Mouse (Mus musculus) liver, embryonic 13.5 days (tissue): Measurements from ENCODE around the gene Tgfb3. TPM values are rescaled to one million over a fixed set of nuclear protein-coding genes. Genes with fewer than 3 reads are reported as not detected.

Experiments
- ATAC-seq: fragments of 200-750 bp; cut with Nextera tagmentation; 2 replicates; pipeline ENCODE4 v1.8.0; 2017; ENCODE audit warnings: low read depth, mild to moderate bottlenecking, moderate number of reproducible peaks, moderate library complexity
- DNase-seq: peaks from one replicate; pipeline ENCODE4 v3.0.0; 2022
- H3K27ac ChIP-seq: fragments of 300-500 bp; sonication (generic); 2 replicates; pipeline ENCODE4 v1.5.1; 2015; ENCODE audit warnings: moderate library complexity, mild to moderate bottlenecking, inconsistent platforms
- H3K27me3 ChIP-seq: fragments of 300-500 bp; sonication (generic); 2 replicates; pipeline ENCODE4 v1.6.1; 2015; ENCODE audit warnings: mild to moderate bottlenecking, inconsistent platforms
- H3K36me3 ChIP-seq: fragments of 300-500 bp; sonication (generic); 2 replicates; pipeline ENCODE4 v1.6.1; 2015; ENCODE audit warnings: mild to moderate bottlenecking, inconsistent platforms
- H3K4me1 ChIP-seq: fragments of 300-500 bp; sonication (generic); replicated peaks from 2 replicates; pipeline ENCODE4 v1.6.1; 2015; ENCODE audit warnings: inconsistent platforms
- H3K4me2 ChIP-seq: fragments of 300-500 bp; sonication (generic); 2 replicates; pipeline ENCODE4 v1.6.1; 2015; ENCODE audit warnings: inconsistent platforms, mild to moderate bottlenecking, moderate library complexity
- H3K4me3 ChIP-seq: fragments of 300-500 bp; sonication (generic); replicated peaks from 2 replicates; pipeline ENCODE4 v1.5.1; 2015; ENCODE audit warnings: mild to moderate bottlenecking, inconsistent platforms
- H3K9ac ChIP-seq: fragments of 300-500 bp; sonication (generic); 2 replicates; pipeline ENCODE4 v1.6.1; 2015; ENCODE audit warnings: mild to moderate bottlenecking, inconsistent platforms
- H3K9me3 ChIP-seq: fragments of 300-500 bp; sonication (generic); replicated peaks from 2 replicates; pipeline ENCODE4 v1.6.1; 2016; ENCODE audit warnings: inconsistent platforms
- WGBS: fragments of 180-500 bp; shearing (Covaris S2); methylation state at CpG from one replicate; pipeline ENCODE4 v1.1.7; 2015; ENCODE audit not compliant: insufficient replicate concordance; 5-methylcytosine and 5-hydroxymethylcytosine counted together
- polyA plus RNA-seq: library from polyadenylated mRNA; unstranded; fragments of >200 nt; fragmentation: Nextera tagmentation; extraction: Ambion mirVana; gene quantifications from 2 replicates; pipeline ENCODE4 v1.2.1, GENCODE M21; 2015

The Tgfb3 gene
- polyA plus RNA-seq, 1 experiment from 2014 or later = 2.5 TPM

DNA sequence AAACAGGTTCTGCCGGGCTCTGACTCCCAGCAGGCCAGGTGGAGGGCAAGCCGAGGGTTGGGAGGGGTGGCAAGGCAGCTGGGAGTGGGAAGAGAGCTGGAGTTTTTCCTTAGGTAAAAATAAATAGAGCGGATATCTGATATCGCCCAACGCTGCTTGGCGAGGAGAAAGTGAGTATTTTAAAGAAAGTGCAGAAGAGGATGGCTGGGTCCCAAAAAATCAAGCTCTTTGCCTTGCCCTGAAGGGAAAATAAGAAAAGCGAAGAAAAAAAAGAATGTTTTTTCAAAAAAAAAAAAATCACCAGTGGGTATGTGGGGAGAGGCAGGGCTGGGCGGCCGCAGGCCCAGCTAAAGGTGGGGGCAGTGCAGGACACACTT, 677 bp downstream of the Tgfb3 start:
- Histone ChIP-seq H3K4me2 (peak overlapping the region; percentile 79), H3K4me3 (peak overlapping the region; percentile 59), H3K27me3 (peaks cover 78% of the 10 kb centered on the region), H3K4me1 (peaks cover 7% of the 10 kb centered on the region), H3K36me3 (no peaks in the 10 kb centered on the region), H3K9ac (peak overlapping the region; percentile 45), H3K27ac (no peak overlapping the region), H3K9me3 (no peaks in the 10 kb centered on the region)
- WGBS = 46% methylated on average over 9 of the region's 9 CpGs
- ATAC-seq (no peak), DNase-seq (no peak)

- peak overlapping the region; percentile 79 for H3K4me2 ChIP-seq
- H3K27me3 ChIP-seq = peaks cover 74% of the 10 kb centered on the region
- H3K9me3 ChIP-seq = no peaks in the 10 kb centered on the region
- DNase-seq (no peak), ATAC-seq (no peak)
- H3K4me1 ChIP-seq = peaks cover 4% of the 10 kb centered on the region
- 36% methylated on average over 11 of the region's 11 CpGs for WGBS
- no peaks in the 10 kb centered on the region for H3K36me3 ChIP-seq
- peak overlapping the region; percentile 59 for H3K4me3 ChIP-seq
- no peak overlapping the region for H3K27ac ChIP-seq
- H3K9ac ChIP-seq = peak overlapping the region; percentile 36
Observed at GRCm38 (mm10) chr12:86077736-86078135, 1.1 kb downstream of the Tgfb3 start.

DNA sequence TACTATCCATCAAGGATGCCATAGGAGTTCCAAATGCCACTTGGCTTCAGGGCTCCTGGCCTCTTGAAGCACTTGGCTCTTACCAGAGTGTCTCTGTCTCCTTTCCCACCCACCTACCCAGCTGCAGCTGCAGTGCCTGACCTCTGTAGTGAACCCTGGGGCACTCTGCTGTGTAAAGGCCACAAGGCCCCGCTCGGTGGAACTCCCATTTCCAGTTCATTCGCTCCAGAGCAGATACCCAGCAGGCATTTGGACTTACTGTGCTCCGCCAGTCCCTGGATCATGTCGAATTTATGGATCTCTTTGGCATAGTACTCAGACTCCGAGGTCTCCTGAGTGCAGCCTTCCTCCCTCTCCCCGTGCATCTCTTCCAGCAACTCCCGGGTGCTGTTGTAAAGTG, 1.5 kb downstream of the Tgfb3 start:
- Histone ChIP-seq H3K9me3 (no peaks in the 10 kb centered on the region), H3K27ac (no peak overlapping the region), H3K4me3 (peak overlapping the region; percentile 59), H3K9ac (peak overlapping the region; percentile 36; the same call in 1 of the 2 replicates), H3K27me3 (peaks cover 70% of the 10 kb centered on the region), H3K36me3 (no peaks in the 10 kb centered on the region), H3K4me1 (peaks cover 2% of the 10 kb centered on the region), H3K4me2 (peak overlapping the region; percentile 79)
- DNase-seq (no peak), ATAC-seq (no peak)
- WGBS = 46% methylated on average over 8 of the region's 8 CpGs

DNA sequence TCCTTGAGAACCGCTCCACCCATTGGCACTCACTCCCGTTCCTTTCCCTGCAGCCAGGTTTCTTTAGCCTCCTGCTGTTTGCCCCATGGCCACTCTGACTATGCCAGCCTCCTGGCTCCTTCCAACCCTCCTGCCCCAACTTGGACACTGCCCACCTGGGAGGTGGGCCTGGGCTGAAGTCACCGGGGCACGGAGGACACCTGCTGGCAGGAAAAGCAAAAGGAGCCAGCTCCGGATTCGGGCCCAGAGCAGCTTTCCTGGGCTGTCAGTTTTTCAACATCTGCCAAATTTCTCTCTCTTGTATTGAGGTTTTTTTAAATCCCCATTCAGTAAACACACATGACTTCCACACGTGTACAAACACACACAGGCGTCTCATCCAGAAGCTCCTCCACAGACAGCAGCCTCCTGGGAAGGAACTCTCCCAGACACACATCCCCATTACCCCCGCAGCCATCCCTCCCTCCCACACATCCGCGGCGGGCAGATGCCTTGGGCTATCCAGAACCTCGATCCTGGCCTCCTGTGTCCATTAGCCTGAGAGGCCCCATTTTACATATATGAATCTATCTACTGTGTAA, 2.4 kb downstream of the Tgfb3 start:
- Histone ChIP-seq H3K27ac (no peak overlapping the region), H3K9me3 (no peaks in the 10 kb centered on the region), H3K4me2 (peak overlapping the region; percentile 11), H3K9ac (no peak overlapping the region), H3K27me3 (peaks cover 61% of the 10 kb centered on the region), H3K4me1 (no peaks in the 10 kb centered on the region; the same call in 1 of the 2 replicates), H3K4me3 (no peak overlapping the region; the same call in 1 of the 2 replicates), H3K36me3 (no peaks in the 10 kb centered on the region)
- DNase-seq = no peak
- WGBS = 29% methylated on average over 13 of the region's 13 CpGs
- ATAC-seq = no peak

GRCm38 (mm10) chr12:86075358-86075757, 3.5 kb downstream of the Tgfb3 start:
- H3K27ac ChIP-seq = no peak overlapping the region
- H3K9ac ChIP-seq = no peak overlapping the region
- H3K4me3 ChIP-seq = no peak overlapping the region
- H3K9me3 ChIP-seq = no peaks in the 10 kb centered on the region
- no peak overlapping the region for H3K4me2 ChIP-seq
- H3K27me3 ChIP-seq = peaks cover 50% of the 10 kb centered on the region
- DNase-seq (no peak), ATAC-seq (no peak)
- 71% methylated on average over 7 of the region's 7 CpGs for WGBS
- H3K36me3 ChIP-seq = no peaks in the 10 kb centered on the region
- H3K4me1 ChIP-seq = no peaks in the 10 kb centered on the region; the same call in 1 of the 2 replicates

GRCm38 (mm10) chr12:86074681-86075080, 4.2 kb downstream of the Tgfb3 start:
- WGBS = 68% methylated on average over 12 of the region's 12 CpGs
- Histone ChIP-seq H3K4me3 (no peak overlapping the region), H3K4me2 (no peak overlapping the region), H3K36me3 (no peaks in the 10 kb centered on the region), H3K9me3 (no peaks in the 10 kb centered on the region), H3K9ac (no peak overlapping the region), H3K27ac (no peak overlapping the region), H3K27me3 (peaks cover 44% of the 10 kb centered on the region), H3K4me1 (no peaks in the 10 kb centered on the region; the same call in 1 of the 2 replicates)
- no peak for ATAC-seq
- no peak for DNase-seq

- Histone ChIP-seq H3K4me3 (no peak overlapping the region), H3K27ac (no peak overlapping the region), H3K27me3 (peaks cover 12% of the 10 kb centered on the region), H3K9me3 (no peaks in the 10 kb centered on the region), H3K9ac (no peak overlapping the region), H3K4me1 (no peaks in the 10 kb centered on the region), H3K4me2 (no peak overlapping the region), H3K36me3 (no peaks in the 10 kb centered on the region)
- DNase-seq = no peak
- 71% methylated on average over 6 of the region's 6 CpGs for WGBS
- ATAC-seq = no peak
Observed at GRCm38 (mm10) chr12:86071432-86071831, 7.4 kb downstream of the Tgfb3 start.

DNA sequence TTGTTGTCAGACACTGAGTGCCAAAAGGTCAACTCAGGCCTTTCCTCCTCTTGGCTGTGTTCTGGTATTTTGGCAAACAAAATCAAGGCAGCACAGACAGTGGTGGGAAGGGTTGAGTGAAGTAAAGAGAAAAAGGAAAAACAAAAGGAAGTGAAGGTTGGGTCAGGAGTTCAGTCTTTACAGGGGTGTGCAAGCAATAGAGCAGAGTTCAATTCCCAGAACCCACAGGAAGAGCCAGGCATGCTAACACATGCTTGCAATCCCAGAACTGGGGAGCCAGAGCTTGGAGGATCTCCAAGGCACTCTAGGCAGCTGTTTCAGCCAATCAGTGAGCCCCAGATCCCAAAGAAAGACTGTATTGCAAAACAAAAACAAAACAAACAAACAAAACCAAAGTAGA, 14.0 kb downstream of the Tgfb3 start:
- H3K36me3 ChIP-seq = no peaks in the 10 kb centered on the region
- no peaks in the 10 kb centered on the region for H3K27me3 ChIP-seq
- H3K4me1 ChIP-seq = peaks cover 5% of the 10 kb centered on the region
- DNase-seq (no peak), ATAC-seq (no peak)
- H3K4me3 ChIP-seq = no peak overlapping the region
- no peak overlapping the region; the same call in 1 of the 2 replicates for H3K27ac ChIP-seq
- no peak overlapping the region for H3K9ac ChIP-seq
- no peak overlapping the region for H3K4me2 ChIP-seq
- H3K9me3 ChIP-seq = no peaks in the 10 kb centered on the region

DNA sequence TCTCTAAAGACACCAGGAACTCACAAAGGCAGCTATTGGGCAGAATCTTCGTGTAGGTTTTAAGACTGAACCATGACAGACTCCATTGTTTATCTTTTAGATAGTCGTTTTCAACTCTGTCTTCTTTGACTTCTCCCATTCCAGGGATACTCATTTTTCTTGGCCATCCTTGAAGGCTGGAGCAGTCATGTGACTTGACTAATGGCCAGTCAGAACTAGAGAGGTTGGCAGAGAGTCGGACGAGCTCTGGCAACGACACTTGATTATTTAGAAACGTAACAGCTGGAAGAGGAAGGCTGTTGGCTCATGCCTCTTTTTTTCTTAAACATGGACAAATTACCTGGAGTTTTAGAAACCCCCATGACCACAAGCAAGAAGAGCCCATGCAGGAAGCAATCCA, 19.5 kb downstream of the Tgfb3 start:
- no peak overlapping the region for H3K9ac ChIP-seq
- H3K27me3 ChIP-seq = no peaks in the 10 kb centered on the region
- 76% methylated on average over 6 of the region's 6 CpGs for WGBS
- no peaks in the 10 kb centered on the region for H3K36me3 ChIP-seq
- no peaks in the 10 kb centered on the region for H3K9me3 ChIP-seq
- no peak overlapping the region for H3K4me3 ChIP-seq
- ATAC-seq (no peak), DNase-seq (no peak)
- no peak overlapping the region for H3K27ac ChIP-seq
- no peak overlapping the region for H3K4me2 ChIP-seq
- peaks cover 5% of the 10 kb centered on the region for H3K4me1 ChIP-seq

- Histone ChIP-seq H3K27me3 (no peaks in the 10 kb centered on the region), H3K4me1 (peaks cover 5% of the 10 kb centered on the region), H3K27ac (no peak overlapping the region), H3K9me3 (no peaks in the 10 kb centered on the region), H3K4me3 (no peak overlapping the region), H3K36me3 (no peaks in the 10 kb centered on the region), H3K4me2 (no peak overlapping the region), H3K9ac (no peak overlapping the region)
- no peak for ATAC-seq
- 75% methylated on average over 8 of the region's 8 CpGs for WGBS
- DNase-seq = no peak
Observed at GRCm38 (mm10) chr12:86057516-86057915, 21.3 kb downstream of the Tgfb3 start.

GRCm38 (mm10) chr12:86056976-86057375, 21.9 kb downstream of the Tgfb3 start:
- WGBS = 76% methylated on average over 8 of the region's 8 CpGs
- no peak overlapping the region for H3K9ac ChIP-seq
- ATAC-seq = no peak

DNA sequence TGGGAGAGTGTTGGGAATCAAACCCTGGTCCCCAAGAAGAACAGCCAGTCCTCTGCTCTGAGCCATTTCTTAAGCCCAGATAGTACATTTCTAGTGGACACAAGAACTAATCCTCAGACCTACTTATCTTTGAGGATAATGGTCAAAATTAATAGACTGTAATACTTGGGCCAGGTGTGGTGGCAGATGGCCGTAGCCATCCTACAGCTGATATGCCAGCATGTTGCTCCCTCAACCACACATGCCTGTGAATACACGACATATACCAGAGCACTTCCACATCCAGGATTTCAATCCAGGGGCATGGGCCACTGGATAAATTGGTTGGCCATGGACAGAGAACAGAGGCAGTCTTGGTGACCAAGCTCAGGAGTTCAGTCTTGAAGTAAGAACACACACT, 23.5 kb downstream of the Tgfb3 start:
- no peaks in the 10 kb centered on the region for H3K36me3 ChIP-seq
- no peak overlapping the region for H3K9ac ChIP-seq
- WGBS = 67% methylated on average over 2 of the region's 2 CpGs
- H3K4me3 ChIP-seq = no peak overlapping the region
- DNase-seq (no peak), ATAC-seq (no peak)
- no peak overlapping the region for H3K4me2 ChIP-seq
- peaks cover 8% of the 10 kb centered on the region for H3K4me1 ChIP-seq
- H3K27me3 ChIP-seq = no peaks in the 10 kb centered on the region
- no peak overlapping the region for H3K27ac ChIP-seq
- no peaks in the 10 kb centered on the region for H3K9me3 ChIP-seq

More at GRCm38 (mm10) chr12:86056976-86057375, 21.9 kb downstream of the Tgfb3 start:
- H3K27me3 ChIP-seq = no peaks in the 10 kb centered on the region
- H3K4me2 ChIP-seq = no peak overlapping the region
- H3K27ac ChIP-seq = no peak overlapping the region
- H3K4me1 ChIP-seq = peaks cover 5% of the 10 kb centered on the region
- H3K9me3 ChIP-seq = no peaks in the 10 kb centered on the region
- no peaks in the 10 kb centered on the region for H3K36me3 ChIP-seq
- no peak overlapping the region for H3K4me3 ChIP-seq
- DNase-seq = no peak
